Mouse (Mus musculus): ENCODE results near the gene Thtpa. TPM values are rescaled to one million over a fixed set of nuclear protein-coding genes. Genes with fewer than 3 reads are reported as not detected.
A peak's percentile ranks its signal among the peaks of the same experiment; 100 is the strongest.

Thtpa gene
- polyA plus RNA-seq, 1 experiment from 2014 or later, result 21.3 TPM

- Histone ChIP-seq H3K4me1 (peaks cover 29% of the 10 kb centered on the region), H3K4me2 (peak overlapping the region; percentile 80), H3K27me3 (no peaks in the 10 kb centered on the region), H3K27ac (no peak overlapping the region), H3K9me3 (no peaks in the 10 kb centered on the region), H3K9ac (no peak overlapping the region), H3K4me3 (peak overlapping the region; percentile 74), H3K36me3 (peaks cover 32% of the 10 kb centered on the region)
- no peak for ATAC-seq (ENCODE audit: insufficient number of reproducible peaks, low FRiP score, low TSS enrichment, low read depth)
- WGBS, result 61% methylated on average over 12 of the region's 12 CpGs
Observed at GRCm38 (mm10) chr14:55095671-55096070, 1.1 kb downstream of the Thtpa start.

DNA sequence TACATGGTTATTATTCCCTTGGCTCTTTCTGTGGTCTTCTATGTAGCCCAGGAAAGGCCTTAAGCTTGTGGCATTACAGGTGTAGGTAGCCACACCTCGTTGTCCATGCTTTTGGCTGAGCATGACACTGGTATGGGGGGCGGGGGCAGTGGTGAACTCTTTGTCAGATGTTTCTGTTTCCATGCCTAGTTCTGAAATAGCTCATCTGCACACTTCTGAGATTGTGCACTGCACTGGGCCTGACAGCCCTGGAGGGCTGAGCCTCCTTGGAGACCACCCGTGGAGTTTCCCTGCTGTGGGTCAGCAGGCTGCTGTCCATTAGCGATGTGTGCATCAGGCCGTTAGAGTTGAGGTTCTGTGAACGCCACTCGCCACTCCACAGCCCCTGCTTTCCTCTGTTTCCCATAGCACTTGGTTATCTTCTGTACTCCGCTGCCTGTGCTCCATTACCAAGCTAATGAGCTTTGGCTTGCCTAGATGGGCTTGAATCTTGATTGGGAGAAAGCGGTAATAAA, 2.0 kb downstream of the Thtpa start:
- Histone ChIP-seq H3K4me2 (no peak overlapping the region), H3K27me3 (no peaks in the 10 kb centered on the region), H3K36me3 (peaks cover 39% of the 10 kb centered on the region), H3K9ac (no peak overlapping the region), H3K9me3 (no peaks in the 10 kb centered on the region), H3K4me1 (peaks cover 21% of the 10 kb centered on the region), H3K27ac (no peak overlapping the region), H3K4me3 (no peak overlapping the region)
- ATAC-seq (ENCODE audit: insufficient number of reproducible peaks, low FRiP score, low TSS enrichment, low read depth), result no peak
- WGBS, result 66% methylated on average over 9 of the region's 9 CpGs

DNA sequence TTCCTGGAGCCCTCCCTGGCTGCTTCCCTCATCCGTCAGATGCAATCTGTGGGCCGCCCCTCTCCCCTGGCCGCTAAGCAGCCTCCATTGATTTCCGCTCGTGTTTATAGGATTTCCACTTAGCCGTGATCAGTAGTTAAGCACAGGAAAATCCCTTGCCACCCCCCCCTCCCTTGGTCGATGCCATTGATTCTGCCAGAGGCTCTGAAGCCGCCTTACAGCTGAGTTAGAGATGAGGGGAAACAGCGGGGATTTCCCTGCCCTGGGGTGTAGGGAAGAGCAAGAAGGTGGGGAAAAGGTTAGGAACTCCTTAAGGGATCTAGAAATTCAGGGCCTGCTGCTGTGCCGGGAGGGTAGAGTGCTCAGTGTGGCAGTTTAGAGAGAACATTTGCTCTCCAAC, 3.1 kb downstream of the Thtpa start:
- Histone ChIP-seq H3K9ac (no peak overlapping the region), H3K36me3 (peaks cover 42% of the 10 kb centered on the region), H3K9me3 (no peaks in the 10 kb centered on the region), H3K27ac (no peak overlapping the region), H3K4me3 (no peak overlapping the region), H3K4me2 (no peak overlapping the region), H3K4me1 (peaks cover 18% of the 10 kb centered on the region), H3K27me3 (no peaks in the 10 kb centered on the region)
- ATAC-seq (ENCODE audit: insufficient number of reproducible peaks, low FRiP score, low TSS enrichment, low read depth), result no peak
- 78% methylated on average over 10 of the region's 10 CpGs for WGBS

- Histone ChIP-seq H3K27me3 (no peaks in the 10 kb centered on the region), H3K4me1 (peaks cover 18% of the 10 kb centered on the region), H3K36me3 (peaks cover 45% of the 10 kb centered on the region), H3K4me3 (no peak overlapping the region), H3K9me3 (no peaks in the 10 kb centered on the region), H3K4me2 (no peak overlapping the region), H3K27ac (no peak overlapping the region), H3K9ac (no peak overlapping the region)
- ATAC-seq (ENCODE audit: insufficient number of reproducible peaks, low FRiP score, low TSS enrichment, low read depth), result no peak
- 61% methylated on average over 4 of the region's 4 CpGs for WGBS
Observed at GRCm38 (mm10) chr14:55098067-55098466, 3.5 kb downstream of the Thtpa start.

- Histone ChIP-seq H3K4me2 (no peak overlapping the region), H3K27me3 (no peaks in the 10 kb centered on the region), H3K9ac (no peak overlapping the region), H3K4me3 (no peak overlapping the region), H3K9me3 (no peaks in the 10 kb centered on the region), H3K4me1 (peaks cover 20% of the 10 kb centered on the region), H3K27ac (no peak overlapping the region), H3K36me3 (peaks cover 50% of the 10 kb centered on the region)
- ATAC-seq (ENCODE audit: insufficient number of reproducible peaks, low FRiP score, low TSS enrichment, low read depth), result no peak
- WGBS, result 46% methylated on average over 4 of the region's 4 CpGs
Observed at GRCm38 (mm10) chr14:55101592-55101991, 7.0 kb downstream of the Thtpa start.

- Histone ChIP-seq H3K9ac (no peak overlapping the region), H3K4me2 (no peak overlapping the region), H3K36me3 (peaks cover 48% of the 10 kb centered on the region), H3K27me3 (0 out of 2 replicates have a peak, but pooled peaks cover 4% of the 10 kb centered on the region), H3K4me1 (peaks cover 14% of the 10 kb centered on the region), H3K4me3 (no peak overlapping the region), H3K27ac (no peak overlapping the region), H3K9me3 (no peaks in the 10 kb centered on the region)
- WGBS, result 71% methylated on average over 15 of the region's 15 CpGs
- ATAC-seq (ENCODE audit: insufficient number of reproducible peaks, low FRiP score, low TSS enrichment, low read depth), result no peak
Observed at GRCm38 (mm10) chr14:55102253-55102785, 7.7 kb downstream of the Thtpa start.

GRCm38 (mm10) chr14:55104365-55104764, 9.8 kb downstream of the Thtpa start:
- no peaks in the 10 kb centered on the region for H3K9me3 ChIP-seq
- H3K9ac ChIP-seq, result no peak overlapping the region
- H3K27ac ChIP-seq, result no peak overlapping the region
- peaks cover 28% of the 10 kb centered on the region for H3K4me1 ChIP-seq
- no peak overlapping the region for H3K4me3 ChIP-seq
- WGBS, result 84% methylated on average over 18 of the region's 18 CpGs
- ATAC-seq (ENCODE audit: insufficient number of reproducible peaks, low FRiP score, low TSS enrichment, low read depth), result no peak
- H3K27me3 ChIP-seq, result peaks cover 5% of the 10 kb centered on the region; the same call in 1 of the 2 replicates
- H3K36me3 ChIP-seq, result peaks cover 28% of the 10 kb centered on the region; the same call in 1 of the 2 replicates
- no peak overlapping the region for H3K4me2 ChIP-seq

GRCm38 (mm10) chr14:55105386-55105785, 10.8 kb downstream of the Thtpa start:
- Histone ChIP-seq H3K9me3 (no peaks in the 10 kb centered on the region), H3K27ac (peak overlapping the region; percentile 86), H3K4me3 (peak overlapping the region; percentile 53), H3K36me3 (peaks cover 19% of the 10 kb centered on the region; the same call in 1 of the 2 replicates), H3K4me1 (peaks cover 34% of the 10 kb centered on the region), H3K4me2 (peak overlapping the region; percentile 90), H3K27me3 (peaks cover 15% of the 10 kb centered on the region), H3K9ac (peak overlapping the region; percentile 59)
- 4% methylated on average over 7 of the region's 7 CpGs for WGBS
- no peak for ATAC-seq (ENCODE audit: insufficient number of reproducible peaks, low FRiP score, low TSS enrichment, low read depth)

- WGBS, result under 1% methylated on average over 39 of the region's 39 CpGs
- Histone ChIP-seq H3K9me3 (no peaks in the 10 kb centered on the region), H3K4me2 (peak within 1 kb of the TSS; percentile 90), H3K27ac (peak within 1 kb of the TSS; percentile 86), H3K36me3 (peaks cover 13% of the 10 kb centered on the region; the same call in 1 of the 2 replicates), H3K27me3 (peaks cover 23% of the 10 kb centered on the region), H3K4me3 (peak within 1 kb of the TSS; percentile 53), H3K4me1 (peaks cover 34% of the 10 kb centered on the region), H3K9ac (peak within 1 kb of the TSS; percentile 59)
- peak; percentile 61; the same call in 1 of the 2 replicates for ATAC-seq (ENCODE audit: insufficient number of reproducible peaks, low FRiP score, low TSS enrichment, low read depth)
Observed at GRCm38 (mm10) chr14:55105836-55106809, 11.5 kb downstream of the Thtpa start, which contains the start of gene Ap1g2. Ap1g2 (minus strand) TSS chr14:55106593.

GRCm38 (mm10) chr14:55106990-55107389, 12.4 kb downstream of the Thtpa start:
- 0 out of 2 replicates have a peak, but pooled peaks cover 11% of the 10 kb centered on the region for H3K36me3 ChIP-seq
- WGBS, result 64% methylated on average over 8 of the region's 8 CpGs
- peaks cover 34% of the 10 kb centered on the region for H3K4me1 ChIP-seq
- peaks cover 31% of the 10 kb centered on the region for H3K27me3 ChIP-seq
- H3K27ac ChIP-seq, result no peak overlapping the region
- H3K4me3 ChIP-seq, result no peak overlapping the region
- H3K9ac ChIP-seq, result no peak overlapping the region
- no peaks in the 10 kb centered on the region for H3K9me3 ChIP-seq
- no peak overlapping the region for H3K4me2 ChIP-seq
- no peak for ATAC-seq (ENCODE audit: insufficient number of reproducible peaks, low FRiP score, low TSS enrichment, low read depth)

DNA sequence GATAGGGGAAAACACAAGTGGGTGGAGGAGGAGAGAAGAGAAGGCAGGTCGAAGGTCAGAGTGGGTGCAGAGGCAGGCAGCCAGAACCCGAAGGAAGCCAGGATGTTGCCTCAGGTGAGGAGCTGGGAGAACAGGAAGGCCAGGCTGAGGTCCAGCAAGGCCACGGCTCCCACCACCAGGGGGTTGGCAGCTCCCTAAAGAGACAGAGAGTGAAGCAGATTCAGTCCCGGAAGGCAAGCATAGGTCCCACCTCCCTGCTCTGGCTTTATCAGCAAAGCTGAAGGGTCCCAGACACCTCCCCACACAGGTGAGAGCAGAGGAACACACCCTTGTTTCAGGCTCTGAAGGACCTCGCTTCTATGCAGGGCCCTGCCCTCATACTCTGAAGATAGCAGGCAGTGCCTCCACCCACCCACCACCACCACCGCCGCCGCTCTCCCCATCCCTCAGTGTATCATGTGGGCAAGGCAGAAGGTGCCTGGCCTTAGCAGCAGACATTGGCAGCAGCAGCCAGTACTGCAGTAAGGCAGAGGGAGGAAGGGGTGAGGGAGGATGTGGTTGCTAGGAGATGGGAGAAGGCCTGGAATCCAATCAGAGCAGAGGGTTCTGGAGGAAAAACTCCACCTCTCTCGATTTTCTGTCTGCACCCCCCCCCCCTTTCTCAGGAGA, 13.8 kb downstream of the Thtpa start:
- Histone ChIP-seq H3K4me1 (peaks cover 34% of the 10 kb centered on the region), H3K4me3 (no peak overlapping the region), H3K4me2 (no peak overlapping the region), H3K27ac (no peak overlapping the region), H3K9ac (no peak overlapping the region), H3K9me3 (no peaks in the 10 kb centered on the region), H3K27me3 (peaks cover 43% of the 10 kb centered on the region), H3K36me3 (0 out of 2 replicates have a peak, but pooled peaks cover 5% of the 10 kb centered on the region)
- ATAC-seq (ENCODE audit: insufficient number of reproducible peaks, low FRiP score, low TSS enrichment, low read depth), result no peak
- 40% methylated on average over 9 of the region's 9 CpGs for WGBS
